Mouse (Mus musculus) kidney, adult 2 months (tissue): ENCODE data around the gene Ficd. TPM values are rescaled to one million over a fixed set of nuclear protein-coding genes. Genes with fewer than 3 reads are reported as not detected.
A peak's percentile ranks its signal among the peaks of the same experiment; 100 is the strongest.

Experiments used
- DNase-seq: peaks from one replicate; pipeline ENCODE4 v3.0.0; 2021
- H3K27ac ChIP-seq: fragments of 200-500 bp; 2 replicates; pipeline ENCODE4 v1.5.1; 2012; ENCODE audit warnings: low read depth, low read length, control low read depth, inconsistent platforms; ENCODE audit not compliant: insufficient read depth
- H3K27me3 ChIP-seq: fragments of 200-500 bp; replicated peaks from 2 replicates; pipeline ENCODE4 v1.6.1; 2012; ENCODE audit warnings: mild to moderate bottlenecking, moderate library complexity, low read length, inconsistent platforms; ENCODE audit not compliant: control insufficient read depth, insufficient read depth
- H3K36me3 ChIP-seq: fragments of 200-500 bp; 2 replicates; pipeline ENCODE4 v1.6.1; 2012; ENCODE audit warnings: mild to moderate bottlenecking, moderate library complexity, low read length, inconsistent platforms; ENCODE audit not compliant: control insufficient read depth, insufficient read depth
- H3K4me1 ChIP-seq: fragments of 200-500 bp; 2 replicates; pipeline ENCODE4 v1.6.1; 2011; ENCODE audit warnings: low read length; ENCODE audit not compliant: control insufficient read depth, insufficient read depth
- H3K4me3 ChIP-seq: fragments of 200-500 bp; 2 replicates; pipeline ENCODE4 v1.5.1; 2011; ENCODE audit warnings: mild to moderate bottlenecking, low read depth, low read length, control low read depth; ENCODE audit not compliant: insufficient read depth
- CTCF ChIP-seq: fragments of 200-500 bp; conservative IDR thresholded peaks from 2 replicates; pipeline ENCODE4 v1.5.1; 2011; ENCODE audit warnings: low read depth, mild to moderate bottlenecking, control low read depth, low read length, moderate library complexity, mixed read lengths; ENCODE audit not compliant: insufficient read depth, insufficient read length
- POLR2A ChIP-seq: fragments of 200-500 bp; IDR thresholded peaks from one replicate; pipeline ENCODE4 v1.6.1; 2011; ENCODE audit warnings: low read depth, low read length, control low read depth
- WGBS: fragments of 180-500 bp; shearing (Covaris S2); methylation state at CpG from one replicate; pipeline ENCODE4 v1.1.7; 2018; 5-methylcytosine and 5-hydroxymethylcytosine counted together
- polyA plus RNA-seq: library from polyadenylated mRNA; depleted of rRNA; stranded (reverse); fragments of >200 nt; gene quantifications from 2 replicates; pipeline ENCODE4 v1.2.3, GENCODE M21; 2012; rRNA removed

Ficd gene
- polyA plus RNA-seq, 1 experiment: 6.7 TPM

- H3K27me3 ChIP-seq: no peaks in the 10 kb centered on the region
- 0 out of 2 replicates have a peak, but pooled peaks cover 3% of the 10 kb centered on the region for H3K4me1 ChIP-seq
- H3K4me3 ChIP-seq: no peak overlapping the region
- H3K27ac ChIP-seq: 0 out of 2 replicates have a peak overlapping the region, but pooled peaks have one; percentile 19
- TF ChIP-seq POLR2A (no peak), CTCF (no peak)
- DNase-seq: peak; percentile 72
- WGBS: 45% methylated on average over 7 of the region's 7 CpGs
- H3K36me3 ChIP-seq: no peaks in the 10 kb centered on the region
Measured at GRCm38 (mm10) chr5:113789075-113789788, 53.6 kb downstream of the Ficd start.

Other genes with a start within 250 kb of the Ficd start
- 9.0 and 10.1 TPM in 2 replicates for gene Wscd2, start 245.5 kb upstream of the Ficd start, polyA plus RNA-seq
- gene Cmklr1, start 85.4 kb upstream of the Ficd start, polyA plus RNA-seq: 18.2 and 19.4 TPM in 2 replicates
- gene 1700069L16Rik, start 11.0 kb upstream of the Ficd start, polyA plus RNA-seq: not detected in 2 replicates
- gene Sart3, start 36.7 kb downstream of the Ficd start, polyA plus RNA-seq: 13.4 TPM in 2 replicates
- 355 and 370 TPM in 2 replicates for gene Iscu, start 36.9 kb downstream of the Ficd start, polyA plus RNA-seq
- gene Tmem119, start 64.7 kb downstream of the Ficd start, polyA plus RNA-seq: 14.8 and 19.0 TPM in 2 replicates
- gene Selplg, start 96.8 kb downstream of the Ficd start, polyA plus RNA-seq: 9.6 and 20.5 TPM in 2 replicates
- 43.1 and 43.5 TPM in 2 replicates for gene Coro1c, start 173.0 kb downstream of the Ficd start, polyA plus RNA-seq